Mouse (Mus musculus) telencephalon, adult 2 months (tissue): Measurements from ENCODE around the gene Gm10663.

ENCODE experiments used
- DNase-seq: peaks from one replicate; pipeline ENCODE4 v3.0.0-alpha.2; 2011; ENCODE audit warnings: low read depth, low spot score

Gm10663 gene

DNA sequence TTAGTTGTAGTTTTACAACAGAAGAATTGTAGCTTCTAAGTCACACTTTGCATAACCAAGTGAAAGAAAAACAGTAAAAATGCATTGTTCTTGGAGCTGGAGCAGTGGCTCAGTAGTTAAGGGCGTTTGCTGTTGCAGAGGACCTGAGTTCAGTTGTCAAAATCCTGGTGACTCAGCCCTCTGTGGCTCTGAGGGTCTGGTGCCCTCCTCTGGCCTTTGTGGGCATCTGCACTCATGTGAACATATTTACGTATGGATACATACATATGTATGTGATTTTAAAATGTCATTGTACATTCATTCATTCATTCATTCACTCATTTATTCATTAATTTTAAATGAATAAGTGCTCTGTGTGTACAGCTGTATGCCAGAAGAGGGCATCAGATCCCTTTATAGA is 10.8 kb downstream of the Gm10663 start:
- DNase-seq: no peak

GRCm38 (mm10) chr8:65087711-65088110 is 12.9 kb downstream of the Gm10663 start:
- no peak for DNase-seq

DNA sequence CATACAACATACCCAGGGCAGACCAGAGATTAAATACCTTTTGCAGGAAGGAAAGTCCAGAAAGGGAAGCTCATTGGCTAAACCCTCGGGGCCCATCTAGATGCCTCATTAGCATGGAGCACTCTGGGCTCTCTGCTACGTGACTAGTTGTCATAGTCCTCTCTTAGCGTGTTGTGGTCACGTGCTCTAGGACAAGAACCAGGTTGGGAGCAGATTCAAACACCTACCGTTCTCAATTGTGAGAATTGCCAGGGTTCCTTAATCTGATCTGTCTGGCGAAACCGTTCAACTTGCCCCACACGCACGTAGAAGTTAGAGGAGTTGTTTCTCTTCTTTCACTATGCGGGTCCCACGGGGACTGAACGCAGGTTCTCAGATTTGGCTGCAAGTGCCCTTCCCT is 13.3 kb downstream of the Gm10663 start:
- DNase-seq: no peak

GRCm38 (mm10) chr8:65089781-65090180 is 14.9 kb downstream of the Gm10663 start:
- no peak for DNase-seq

DNA sequence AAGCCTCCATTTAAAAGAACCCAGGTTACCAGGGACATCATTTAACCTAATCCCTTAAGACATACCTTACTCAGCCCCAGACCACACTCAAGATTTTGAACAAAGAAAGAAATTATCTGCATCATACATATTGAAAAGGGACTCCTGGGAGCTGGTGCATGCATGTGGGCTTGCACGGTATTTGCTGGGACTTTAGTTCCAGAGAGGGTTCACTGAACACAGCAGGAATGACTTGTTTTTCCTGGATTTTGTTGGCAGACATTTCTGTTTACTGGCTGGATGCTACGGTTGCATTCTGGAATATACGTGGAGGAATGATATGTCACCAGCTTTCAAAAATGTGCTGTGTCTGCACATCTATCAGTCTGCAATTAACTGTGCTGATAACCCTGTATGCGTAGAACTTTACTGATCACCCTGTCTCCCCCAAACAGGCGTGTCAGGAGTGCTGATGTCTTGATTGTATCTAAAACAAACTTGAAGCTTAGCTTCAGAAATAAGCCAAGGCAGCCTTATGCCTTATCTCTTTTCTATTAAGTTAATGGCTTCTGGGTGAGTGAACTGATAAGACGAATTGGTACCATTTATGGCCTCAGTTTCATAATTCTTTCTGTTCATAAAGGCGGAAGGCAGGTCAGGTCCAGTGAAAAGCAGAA is 23.1 kb downstream of the Gm10663 start:
- DNase-seq: no peak

DNA sequence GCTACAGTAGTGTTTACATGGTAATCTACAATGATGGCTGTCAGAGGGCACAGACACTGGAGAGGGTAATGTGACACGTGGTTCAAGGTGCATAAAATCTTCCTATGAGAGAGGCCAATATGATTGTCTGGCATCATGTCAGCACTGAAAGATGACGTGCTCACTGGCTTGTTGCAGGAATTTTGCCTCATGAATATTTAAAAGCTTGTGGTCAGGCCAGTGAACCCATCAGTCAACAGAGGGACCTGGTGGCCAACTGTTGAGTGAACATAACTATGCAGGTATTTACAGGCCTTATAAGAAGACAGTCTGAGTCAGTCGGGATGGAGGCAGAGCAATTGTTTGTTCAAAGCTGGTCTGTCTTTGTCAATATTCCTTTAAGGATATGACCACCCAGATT is 24.9 kb downstream of the Gm10663 start:
- no peak for DNase-seq

DNA sequence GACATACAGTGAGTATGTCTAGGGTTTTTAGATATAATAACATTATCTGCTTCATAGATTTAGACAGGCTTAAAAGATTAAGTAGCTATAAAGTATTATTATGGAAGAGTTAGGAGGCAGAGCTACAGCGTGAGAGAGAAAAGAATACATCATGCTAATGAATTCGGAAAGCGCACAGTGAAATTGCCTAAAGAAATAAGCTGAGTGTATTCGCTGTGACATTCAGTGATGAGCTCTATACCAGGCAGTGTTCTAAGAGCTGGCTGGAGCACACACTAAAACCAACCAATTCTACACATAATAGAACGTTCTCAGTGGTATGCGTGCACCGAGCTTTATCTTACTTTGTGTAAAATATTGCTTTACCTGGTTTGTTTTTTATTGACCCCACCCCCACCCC is 28.8 kb downstream of the Gm10663 start:
- DNase-seq: no peak

- DNase-seq: peak; percentile 28
These were observed 29.2 kb downstream of the Gm10663 start for GRCm38 (mm10) chr8:65104041-65104440.

DNA sequence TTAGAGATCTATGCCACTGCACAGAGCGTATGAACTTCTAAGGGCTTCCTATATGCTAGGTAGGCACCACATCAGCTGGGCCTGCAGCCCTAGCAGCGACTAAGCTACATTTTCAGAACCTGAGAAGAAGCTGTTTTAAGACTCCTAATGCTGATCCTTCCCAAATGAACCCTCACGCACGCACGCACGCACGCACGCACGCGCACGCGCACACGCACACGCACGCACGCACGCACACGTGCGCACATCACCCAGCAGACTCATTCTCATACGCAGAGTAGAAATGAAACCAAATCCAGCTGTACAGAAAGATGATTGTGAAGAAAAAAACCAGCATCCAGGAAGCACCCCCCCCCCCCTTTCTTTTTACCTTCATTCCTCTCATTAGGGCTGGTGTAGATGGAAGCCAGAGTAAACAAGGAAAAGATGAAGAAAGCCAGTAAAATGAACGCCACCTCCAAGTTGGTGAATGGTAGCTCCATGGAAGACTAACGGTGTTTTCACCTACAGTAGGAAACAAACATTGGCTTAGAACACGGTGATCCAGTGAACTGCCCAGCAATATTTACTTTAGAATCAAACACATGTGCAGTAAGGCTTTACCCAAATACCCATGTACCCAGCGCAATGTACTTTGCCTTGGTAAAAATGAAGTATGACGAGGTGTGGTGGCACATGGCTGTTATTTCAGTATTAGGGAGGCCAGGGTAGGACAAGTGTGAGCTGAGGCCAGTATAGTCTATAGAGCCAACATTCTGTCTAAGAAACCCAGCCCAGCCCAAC is 33.3 kb downstream of the Gm10663 start:
- DNase-seq: no peak

- DNase-seq: no peak
These were observed 34.1 kb downstream of the Gm10663 start for GRCm38 (mm10) chr8:65108936-65109335.

GRCm38 (mm10) chr8:65110285-65110691 is 35.5 kb downstream of the Gm10663 start:
- DNase-seq: peak; percentile 36

- DNase-seq: no peak
These were observed 37.3 kb downstream of the Gm10663 start for GRCm38 (mm10) chr8:65112092-65112491.

- no peak for DNase-seq
These were observed 51.2 kb downstream of the Gm10663 start for GRCm38 (mm10) chr8:65126014-65126413.

DNA sequence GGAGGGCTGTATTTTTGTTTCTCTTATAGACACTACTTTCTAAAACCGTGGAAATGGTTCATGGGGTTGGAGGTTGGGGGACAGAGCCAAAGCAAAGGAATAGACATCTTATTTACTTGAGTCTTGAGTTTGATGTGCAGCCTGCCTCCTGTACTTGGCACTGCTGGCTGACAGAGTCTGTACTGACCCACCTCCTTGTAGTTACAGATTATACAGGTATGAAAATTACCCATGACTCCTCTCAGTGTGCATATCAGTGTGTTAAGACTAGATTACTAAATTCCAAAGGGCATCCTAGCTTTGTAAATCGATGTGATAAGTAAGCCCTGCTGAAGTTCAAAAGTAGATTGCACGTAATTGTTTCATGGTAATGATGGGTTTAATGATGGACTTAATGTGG is 51.6 kb downstream of the Gm10663 start:
- no peak for DNase-seq
